Mouse (Mus musculus) heart, postnatal 0 days (tissue): ENCODE measurements around the gene Gnb2.

Source experiments
- CTCF ChIP-seq: IDR thresholded peaks from 2 replicates; pipeline ENCODE4 v1.5.1; 2016; ENCODE audit warnings: antibody characterized with exemption, control low read depth, low read depth
- EP300 ChIP-seq: IDR thresholded peaks from 2 replicates; pipeline ENCODE4 v1.6.1; 2016; ENCODE audit warnings: antibody characterized with exemption, low read depth

GRCm38 (mm10) chr5:137481138-137481537 lies 52.2 kb downstream of the Gnb2 start:
- TF ChIP-seq CTCF: peak; percentile 68
- no peak for TF ChIP-seq EP300
